Mouse (Mus musculus) testis, adult 2 months (tissue): ENCODE results near the gene Arl15.

ENCODE experiments used
- CTCF ChIP-seq: fragments of 200-500 bp; IDR thresholded peaks from 2 replicates; pipeline ENCODE4 v1.5.1; 2012; ENCODE audit warnings: low read depth, mild to moderate bottlenecking, inconsistent platforms, low read length, moderate library complexity; ENCODE audit not compliant: control insufficient read depth, insufficient read depth, insufficient replicate concordance
- POLR2A ChIP-seq: fragments of 200-500 bp; IDR thresholded peaks from 2 replicates; pipeline ENCODE4 v1.6.1; 2012; ENCODE audit warnings: low read depth, mild to moderate bottlenecking, inconsistent platforms, low read length, moderate library complexity; ENCODE audit not compliant: control insufficient read depth

DNA sequence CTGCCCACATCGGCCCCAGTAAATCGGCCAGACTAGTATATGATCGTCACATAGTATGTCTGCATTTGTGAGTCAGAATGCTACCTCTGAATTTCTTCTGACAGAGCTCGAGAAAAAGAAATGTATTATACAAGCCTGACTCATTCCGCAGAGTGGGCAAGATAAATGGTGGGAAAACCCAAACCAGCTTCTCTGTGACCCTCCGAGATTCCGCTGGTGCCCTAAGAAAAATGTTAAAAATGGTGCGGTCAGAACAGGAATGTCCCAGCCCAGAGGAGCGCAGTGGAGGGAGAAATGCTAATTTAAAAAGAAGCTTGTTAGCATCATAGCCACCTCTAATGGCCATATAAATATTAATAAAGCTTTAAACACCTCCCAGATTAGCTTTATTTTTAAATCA lies 216.2 kb downstream of the Arl15 start:
- TF ChIP-seq CTCF (no peak), POLR2A (no peak)
